In genomic region chr17:48100441-48101417, GRCm38 (mm10) we compare ENCODE assay signal across 8 mouse cellular contexts. TPM values are rescaled to one million over a fixed set of nuclear protein-coding genes. Genes with fewer than 3 reads are reported as not detected.
A peak's percentile ranks its signal among the peaks of the same experiment; 100 is the strongest.
DNase-seq lines count a peak whose midpoint lies in the region; ATAC-seq and TF ChIP-seq lines count a peak whose summit lies in the region.

No protein-coding gene starts in this region.

- H3K4me1 ChIP-seq in MEL (ENCODE audit: control insufficient read depth in 1 of 2, insufficient read depth in 2 of 2, low read length in 2 of 2), result no peaks in the 10 kb centered on the region
- peaks cover 20% of the 10 kb centered on the region for H3K4me1 ChIP-seq in lung, embryonic 14.5 days (ENCODE audit: insufficient read depth)
- H3K4me1 ChIP-seq in olfactory bulb, adult 2 months (ENCODE audit: control insufficient read depth, insufficient read depth, low read length), result peaks cover 31% of the 10 kb centered on the region

- peaks cover 2% of the 10 kb centered on the region in 2 experiments; a peak in 3 of 4 replicates for H3K27me3 ChIP-seq in MEL (ENCODE audit: control insufficient read depth in 1 of 2, insufficient read depth in 2 of 2, low read length in 2 of 2)
- H3K27me3 ChIP-seq in lung, embryonic 14.5 days (ENCODE audit: insufficient read depth, low read length), result peaks cover 33% of the 10 kb centered on the region

- DNase-seq in MEL (ENCODE audit: low read depth, low spot score), result peak; percentile 84
- DNase-seq in cerebellum, adult 8-10 months, result peak; percentile 62
- DNase-seq in forelimb bud, embryonic 11.5 days (ENCODE audit: low read depth, low spot score), result peak; percentile 90
- peak; percentile 89 for DNase-seq in heart, postnatal 4 days
- peak; percentile 81 to 88 for DNase-seq in layer of hippocampus, adult 8-10 months (ENCODE audit: low spot score in 2 of 2)
- DNase-seq in lung, embryonic 14.5 days, result peak; percentile 96
- DNase-seq in thymus, adult 18-20 months, result peak; percentile 68 to 72

- H3K4me2 ChIP-seq in lung, embryonic 14.5 days, result peak overlapping the region; percentile 57

- no peak for TF ChIP-seq EP300 in MEL (IDR thresholded peaks at IDR 0.05; ENCODE audit: low read depth in 1 of 2, low read length in 2 of 2)

- WGBS in lung, embryonic 14.5 days, result 9% methylated on average over 20 of the region's 21 CpGs
- WGBS in olfactory bulb, adult 2 months, result 13% methylated on average over 21 of the region's 21 CpGs

- TF ChIP-seq POLR2A in MEL (IDR thresholded peaks at IDR 0.05; ENCODE audit: control insufficient read depth in 1 of 2, insufficient read depth in 1 of 2, low read depth in 1 of 2, low read length in 2 of 2, poor library complexity in 1 of 2), result no peak
- no peak for TF ChIP-seq POLR2A in olfactory bulb, adult 2 months (IDR thresholded peaks at IDR 0.05; ENCODE audit: insufficient read depth, low read depth, low read length)

- H3K79me2 ChIP-seq in MEL (ENCODE audit: control insufficient read depth, insufficient read depth, low read length, poor library complexity), result no peaks in the 10 kb centered on the region

- peak; percentile 78 to 100 (median 86) for TF ChIP-seq CTCF in MEL (IDR thresholded peaks at IDR 0.05 in 2 of 3, conservative IDR thresholded peaks at IDR 0.05 in 1 of 3; ENCODE audit: control insufficient read depth in 1 of 3, insufficient read depth in 1 of 3, low read depth in 2 of 3, low read length in 3 of 3, poor library complexity in 1 of 3, severe bottlenecking in 1 of 3)
- TF ChIP-seq CTCF in lung, embryonic 14.5 days (IDR thresholded peaks at IDR 0.05; ENCODE audit: low read depth), result peak; percentile 95
- peak; percentile 99 for TF ChIP-seq CTCF in olfactory bulb, adult 2 months (IDR thresholded peaks at IDR 0.05; ENCODE audit: insufficient read depth, low read depth, low read length)

- peak; percentile 68 for TF ChIP-seq RAD21 in MEL (IDR thresholded peaks at IDR 0.05; ENCODE audit: low read depth, low read length)

- ATAC-seq in lung, embryonic 14.5 days (ENCODE audit: insufficient read depth), result peak; percentile 42

- H3K4me3 ChIP-seq in MEL (ENCODE audit: control insufficient read depth in 1 of 2, insufficient read depth in 1 of 2, low read depth in 2 of 2, low read length in 2 of 2), result no peak overlapping the region
- H3K4me3 ChIP-seq in lung, embryonic 14.5 days (ENCODE audit: low read depth, low read length), result peak overlapping the region; percentile 26
- H3K4me3 ChIP-seq in olfactory bulb, adult 2 months (ENCODE audit: insufficient read depth, low read depth, low read length), result peak overlapping the region; percentile 9; the same call in 1 of the 2 replicates

- H3K27ac ChIP-seq in MEL (ENCODE audit: control insufficient read depth, low read depth, low read length), result no peak overlapping the region
- no peak overlapping the region for H3K27ac ChIP-seq in lung, embryonic 14.5 days (ENCODE audit: low read depth)
- no peak overlapping the region for H3K27ac ChIP-seq in olfactory bulb, adult 2 months (ENCODE audit: insufficient read depth, low read depth, low read length)

- H3K9ac ChIP-seq in MEL (ENCODE audit: control insufficient read depth, low read depth, low read length, poor library complexity, severe bottlenecking), result no peak overlapping the region
- H3K9ac ChIP-seq in lung, embryonic 14.5 days, result no peak overlapping the region

- H3K9me3 ChIP-seq in MEL (replicated peaks; ENCODE audit: insufficient read depth, low read length), result no peaks in the 10 kb centered on the region
- no peaks in the 10 kb centered on the region for H3K9me3 ChIP-seq in lung, embryonic 14.5 days (ENCODE audit: low read depth, low read length)

- no peaks in the 10 kb centered on the region for H3K36me3 ChIP-seq in MEL (ENCODE audit: control insufficient read depth in 1 of 2, insufficient read depth in 2 of 2, low read length in 2 of 2)
- no peaks in the 10 kb centered on the region for H3K36me3 ChIP-seq in lung, embryonic 14.5 days (ENCODE audit: insufficient read depth)

TF ChIP-seq in MEL, 35 proteins besides CTCF, POLR2A, EP300 and RAD21:
- TF ChIP-seq MAX (IDR thresholded peaks at IDR 0.05; ENCODE audit: low read length) (0 out of 2 replicates have a peak, but pooled peaks have one; percentile 3), HCFC1 (IDR thresholded peaks at IDR 0.05; ENCODE audit: low read depth, low read length) (no peak), GABPA (IDR thresholded peaks at IDR 0.05; ENCODE audit: low read depth, low read length) (no peak), TBP (IDR thresholded peaks at IDR 0.05; ENCODE audit: low read depth, low read length) (no peak), KAT2A (conservative IDR thresholded peaks at IDR 0.05; ENCODE audit: low read depth, low read length) (no peak), E2F4 (IDR thresholded peaks at IDR 0.05; ENCODE audit: borderline replicate concordance, low read depth, low read length) (peak; percentile 89), USF2 (IDR thresholded peaks at IDR 0.05; ENCODE audit: borderline replicate concordance in 1 of 2, insufficient read depth in 1 of 2, low read depth in 1 of 2, low read length in 2 of 2) (no peak), RCOR1 (IDR thresholded peaks at IDR 0.05; ENCODE audit: low read depth, low read length) (no peak), TCF12 (IDR thresholded peaks at IDR 0.05; ENCODE audit: low read depth, low read length) (no peak), SMC3 (IDR thresholded peaks at IDR 0.05; ENCODE audit: low read depth, low read length) (peak; percentile 92), ZC3H11A (IDR thresholded peaks at IDR 0.05; ENCODE audit: low read depth, low read length) (peak; percentile 72), ELF1 (IDR thresholded peaks at IDR 0.05; ENCODE audit: low read depth, low read length) (no peak)

RNA-seq across cellular contexts. Expression of gene 1700067P10Rik, which starts 11.6 kb away (rescaled TPM):
- not detected in 2 replicates for total RNA-seq in MEL (2012; rRNA removed)
- polyA plus RNA-seq in MEL (2012; ENCODE audit: insufficient read depth in 1 of 2, insufficient read length in 2 of 2, low read depth in 1 of 2, low replicate concordance in 2 of 2, missing spikeins in 1 of 2), result not detected
- not detected for total RNA-seq in heart, postnatal 4 days (2021)
- not detected for total RNA-seq in layer of hippocampus, adult 8-10 months (2022)
- not detected in 2 replicates for polyA plus RNA-seq in lung, embryonic 14.5 days (2014; fragmentation: Nextera tagmentation; extraction: Ambion mirVana)
- not detected in 2 replicates for polyA plus RNA-seq in olfactory bulb, adult 2 months (2012; ENCODE audit: insufficient read depth, insufficient read length, low replicate concordance, missing spikeins)

RNA-seq across cellular contexts. Expression of gene 9830107B12Rik, which starts 45.3 kb away (rescaled TPM):
- not detected in 2 replicates for total RNA-seq in MEL (2012; rRNA removed)
- polyA plus RNA-seq in MEL (2012; ENCODE audit: insufficient read depth in 1 of 2, insufficient read length in 2 of 2, low read depth in 1 of 2, low replicate concordance in 2 of 2, missing spikeins in 1 of 2), result not detected
- not detected for total RNA-seq in heart, postnatal 4 days (2021)
- total RNA-seq in layer of hippocampus, adult 8-10 months (2022), result not detected
- polyA plus RNA-seq in lung, embryonic 14.5 days (2014; fragmentation: Nextera tagmentation; extraction: Ambion mirVana), result not detected in 2 replicates
- polyA plus RNA-seq in olfactory bulb, adult 2 months (2012; ENCODE audit: insufficient read depth, insufficient read length, low replicate concordance, missing spikeins), result not detected in 2 replicates

Comparison
In these comparisons a context has a peak if more than half of its experiments do, and no peak if none do; other contexts are left out.
1. H3K4me3 ChIP-seq: peak in lung, embryonic 14.5 days (single experiment) and olfactory bulb, adult 2 months (single experiment); none in MEL (0 of 2).
2. Peak in every context shown above with its lines, with median percentiles within 50 percentile points of each other: DNase-seq and CTCF ChIP-seq.